Mouse (Mus musculus) ES-Bruce4 (cell line): ENCODE data around the gene Tnni3k.

Source experiments
- CTCF ChIP-seq: IDR thresholded peaks from one replicate; pipeline ENCODE4 v1.8.1; 2011; ENCODE audit warnings: low read depth, low read length
- EP300 ChIP-seq: IDR thresholded peaks from 2 replicates; pipeline ENCODE4 v1.6.1; 2011; ENCODE audit warnings: low read depth, low read length; ENCODE audit not compliant: insufficient read depth
- POLR2A ChIP-seq: IDR thresholded peaks from one replicate; pipeline ENCODE4 v1.8.1; 2011; ENCODE audit warnings: low read length; ENCODE audit not compliant: insufficient read depth

DNA sequence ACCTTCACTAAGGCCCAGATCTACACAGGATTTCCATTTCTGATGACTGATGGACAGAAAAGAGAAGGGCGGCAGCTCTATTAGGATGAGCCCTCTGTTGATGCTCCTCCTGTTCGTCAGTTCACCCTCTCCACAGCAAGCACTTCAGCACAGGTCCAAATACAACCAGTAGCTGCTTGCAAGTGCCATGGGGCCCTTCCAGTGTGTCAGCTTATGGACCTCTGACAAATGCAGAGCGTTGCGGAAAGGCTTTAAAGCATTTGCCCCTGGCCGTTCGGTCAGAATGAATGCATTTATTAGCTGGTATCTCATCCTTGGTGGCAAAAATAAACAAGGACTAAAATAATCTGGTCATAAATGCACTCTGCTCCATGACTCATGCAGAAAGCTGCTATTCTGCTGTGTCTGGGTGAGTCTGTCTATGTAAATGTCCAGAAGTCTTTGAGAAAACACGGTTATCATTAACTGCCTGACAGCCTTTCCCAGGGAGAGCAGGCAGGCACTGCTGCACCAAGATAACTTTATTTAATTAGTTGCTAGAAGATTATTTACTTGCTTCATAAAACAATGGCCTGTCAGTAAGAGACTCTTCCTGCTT lies 244.8 kb downstream of the Tnni3k start:
- TF ChIP-seq POLR2A (no peak), CTCF (no peak), EP300 (no peak)
